Mouse (Mus musculus): ENCODE data around the gene Dnajb1.

DNA sequence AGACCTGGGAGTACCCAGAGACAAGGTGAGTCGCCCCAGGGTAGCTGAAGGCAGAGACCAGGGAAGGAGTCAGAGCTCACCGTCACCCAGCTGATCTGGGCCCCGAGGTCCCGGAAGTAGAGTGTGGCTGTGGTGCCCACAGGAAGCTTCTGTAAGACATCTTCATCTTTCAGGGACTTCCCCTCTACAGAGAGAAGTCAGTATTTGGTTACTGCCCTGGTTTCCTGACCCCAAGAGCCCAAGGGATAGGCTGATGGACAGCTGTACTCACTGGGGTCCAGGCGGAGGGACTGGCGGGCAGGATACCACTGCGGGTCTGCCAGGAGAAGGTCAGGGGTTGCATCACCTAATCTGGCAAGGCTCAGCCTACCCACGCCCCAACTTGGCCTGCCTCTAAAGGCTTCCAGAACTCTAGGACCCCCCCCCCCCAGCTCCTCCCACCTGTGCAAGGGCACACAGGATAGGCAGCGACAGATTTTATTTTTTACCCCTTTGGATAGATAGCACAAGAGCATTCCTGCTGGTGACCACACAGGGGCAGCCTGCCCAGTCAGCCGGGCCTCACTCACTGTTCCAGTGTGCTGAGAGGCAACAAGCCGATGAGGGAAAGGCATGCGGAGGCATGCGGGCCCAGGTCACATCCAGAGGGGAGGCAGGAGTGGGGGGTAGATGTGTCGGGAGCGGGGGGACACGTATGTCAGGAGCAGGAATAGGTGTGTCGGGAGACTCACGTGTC is 34.7 kb upstream of the Dnajb1 start:
- no peak; the same call in 1 of the 2 replicates for TF ChIP-seq FLI1 (IDR thresholded peaks at IDR 0.05; ENCODE audit: low read length)
- no peak for TF ChIP-seq GATA1 (IDR thresholded peaks at IDR 0.05; ENCODE audit: borderline replicate concordance, low read length)

Data from megakaryocyte, embryonic 14.5 days (primary cell).